Mouse (Mus musculus): ENCODE data around the gene Gm11096.
A peak's percentile ranks its signal among the peaks of the same experiment; 100 is the strongest.

The Gm11096 gene

GRCm38 (mm10) chr17:81441463-81441862 is at the start of gene Gm11096:
Gene Gm11096 (plus strand): TSS chr17:81441763.
- DNase-seq (ENCODE audit: inconsistent age in 2 of 2, low spot score in 1 of 2), result no peak

GRCm38 (mm10) chr17:81393040-81393439 is 48.5 kb upstream of the Gm11096 start:
- no peak for DNase-seq (ENCODE audit: inconsistent age in 2 of 2, low spot score in 1 of 2)

DNA sequence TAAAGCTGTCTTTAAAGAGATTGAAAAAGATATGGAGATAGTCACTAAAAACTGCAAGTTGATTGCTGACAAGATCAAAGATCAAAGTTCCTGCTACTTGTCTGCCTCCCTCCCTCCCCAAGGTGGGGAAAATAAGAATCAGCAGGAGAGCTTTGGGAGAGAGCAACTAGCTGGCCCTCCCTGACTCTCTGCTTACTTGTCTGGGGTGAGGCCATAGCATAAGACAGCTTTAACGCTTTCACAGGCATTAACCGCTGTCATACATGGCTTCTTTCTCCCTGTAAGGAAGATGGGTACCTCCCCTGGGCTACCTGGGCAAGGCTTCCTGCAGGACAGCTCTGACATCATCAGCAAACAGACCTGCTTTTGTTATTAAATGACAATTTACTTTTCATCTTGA is 47.4 kb upstream of the Gm11096 start:
- no peak for DNase-seq (ENCODE audit: inconsistent age in 2 of 2, low spot score in 1 of 2)

DNA sequence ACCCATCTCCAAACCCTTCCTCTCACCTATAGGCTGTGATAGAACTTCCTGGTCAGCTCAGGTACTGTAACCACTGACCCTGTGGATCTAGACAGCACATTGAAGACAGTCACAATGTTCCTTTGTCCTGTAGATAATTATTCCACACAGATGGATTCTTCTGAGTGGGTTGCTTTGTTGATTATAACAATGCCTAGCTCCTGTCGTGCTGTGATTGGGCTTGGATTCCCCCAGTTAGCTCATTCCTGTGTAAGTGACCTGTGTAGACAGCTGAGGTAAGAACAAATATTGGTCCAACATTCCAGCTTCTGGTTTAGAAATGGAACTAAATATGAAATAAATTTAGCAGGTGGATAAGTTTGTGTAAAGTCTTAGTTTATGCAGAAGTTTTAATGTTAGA is 44.1 kb upstream of the Gm11096 start:
- no peak for DNase-seq (ENCODE audit: inconsistent age in 2 of 2, low spot score in 1 of 2)

- no peak for DNase-seq (ENCODE audit: inconsistent age in 2 of 2, low spot score in 1 of 2)
Observed at GRCm38 (mm10) chr17:81400377-81400776, 41.2 kb upstream of the Gm11096 start.

DNA sequence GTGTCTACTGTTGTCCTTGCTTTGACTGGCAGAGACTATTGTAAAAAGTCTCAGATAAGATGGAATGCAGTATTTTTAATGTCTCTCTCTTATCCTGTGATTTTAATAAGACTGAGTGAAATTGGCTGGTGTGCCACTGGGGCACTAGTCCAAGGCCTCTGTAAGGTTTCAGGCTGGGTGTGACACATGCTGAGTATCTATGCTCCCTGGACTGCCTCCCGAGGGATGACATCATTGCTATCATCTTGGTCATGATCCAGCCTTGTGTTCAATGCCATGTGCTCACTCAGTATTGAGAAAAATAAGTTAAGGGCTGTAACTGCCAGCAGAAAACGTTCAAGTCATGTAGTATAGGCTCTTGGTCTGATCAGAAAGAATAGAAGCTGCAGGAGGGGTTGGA is 38.9 kb upstream of the Gm11096 start:
- DNase-seq (ENCODE audit: inconsistent age in 2 of 2, low spot score in 1 of 2), result peak; percentile 88 to 95

DNA sequence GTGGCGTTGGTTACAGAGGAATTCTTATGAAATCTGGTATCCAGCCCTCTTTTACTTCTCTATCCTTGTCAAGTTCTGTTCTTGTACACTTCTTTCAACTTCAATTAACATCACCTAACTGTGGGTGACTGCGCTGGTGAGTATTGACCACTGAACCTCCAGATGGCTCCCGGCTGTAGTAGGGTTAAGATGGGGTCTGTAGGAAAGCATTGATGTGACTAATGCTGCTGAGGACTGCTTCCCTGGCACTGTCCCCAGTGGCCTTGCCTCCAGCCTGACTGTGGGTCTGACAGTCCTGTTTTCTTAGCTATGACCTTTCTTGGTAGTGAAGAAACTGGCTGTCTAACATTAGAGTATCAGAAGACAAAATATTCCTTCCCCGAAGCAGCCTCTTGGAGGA is 38.4 kb upstream of the Gm11096 start:
- peak; percentile 83 to 91 for DNase-seq (ENCODE audit: inconsistent age in 2 of 2, low spot score in 1 of 2)

DNA sequence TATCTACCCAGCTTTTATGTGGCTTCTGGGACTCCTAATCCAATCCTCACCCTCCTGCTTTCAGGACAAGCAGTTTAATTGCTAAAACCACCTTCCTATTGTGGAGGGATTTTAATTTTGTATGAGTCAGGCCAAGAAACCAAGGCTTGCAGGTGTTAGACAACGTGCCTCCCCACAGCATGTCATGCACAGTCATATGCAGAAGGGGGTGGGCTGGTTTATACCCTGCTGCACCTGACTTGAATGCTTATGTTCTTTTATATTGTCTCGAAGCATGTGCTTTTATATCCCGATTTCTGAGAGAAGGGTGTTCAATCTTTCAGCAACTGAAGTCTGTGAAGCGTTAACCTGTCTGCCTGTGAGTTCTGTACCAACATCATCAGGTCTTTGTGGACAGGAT is 37.3 kb upstream of the Gm11096 start:
- DNase-seq (ENCODE audit: inconsistent age in 2 of 2, low spot score in 1 of 2), result no peak

DNA sequence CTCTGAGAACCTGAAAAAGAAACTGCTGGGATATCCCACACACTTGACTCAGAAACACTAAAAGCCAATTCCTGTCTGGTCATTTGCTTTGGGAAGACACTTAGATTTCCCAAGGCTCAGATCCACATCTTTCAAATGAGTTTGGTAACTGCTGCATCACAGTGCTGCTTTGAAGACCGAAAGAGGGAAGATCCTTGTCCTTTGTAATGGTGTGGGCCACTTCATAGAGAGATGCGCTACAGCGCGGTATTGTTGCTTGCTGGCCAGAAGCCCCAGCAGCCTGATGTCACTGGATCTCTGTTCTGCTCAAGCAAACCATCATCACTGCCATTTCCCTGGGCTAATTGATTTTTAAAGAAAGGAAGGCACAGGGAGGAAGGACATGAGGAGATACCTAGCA is 28.8 kb upstream of the Gm11096 start:
- DNase-seq (ENCODE audit: inconsistent age in 2 of 2, low spot score in 1 of 2), result no peak

GRCm38 (mm10) chr17:81416361-81417114 is 25.0 kb upstream of the Gm11096 start:
- DNase-seq (ENCODE audit: inconsistent age in 2 of 2, low spot score in 1 of 2), result no peak

- no peak for DNase-seq (ENCODE audit: inconsistent age in 2 of 2, low spot score in 1 of 2)
Observed at GRCm38 (mm10) chr17:81419802-81420459, 21.6 kb upstream of the Gm11096 start.

GRCm38 (mm10) chr17:81424256-81424912 is 17.2 kb upstream of the Gm11096 start:
- DNase-seq (ENCODE audit: inconsistent age in 2 of 2, low spot score in 1 of 2), result no peak

- no peak for DNase-seq (ENCODE audit: inconsistent age in 2 of 2, low spot score in 1 of 2)
Observed at GRCm38 (mm10) chr17:81427245-81427644, 14.3 kb upstream of the Gm11096 start.

DNA sequence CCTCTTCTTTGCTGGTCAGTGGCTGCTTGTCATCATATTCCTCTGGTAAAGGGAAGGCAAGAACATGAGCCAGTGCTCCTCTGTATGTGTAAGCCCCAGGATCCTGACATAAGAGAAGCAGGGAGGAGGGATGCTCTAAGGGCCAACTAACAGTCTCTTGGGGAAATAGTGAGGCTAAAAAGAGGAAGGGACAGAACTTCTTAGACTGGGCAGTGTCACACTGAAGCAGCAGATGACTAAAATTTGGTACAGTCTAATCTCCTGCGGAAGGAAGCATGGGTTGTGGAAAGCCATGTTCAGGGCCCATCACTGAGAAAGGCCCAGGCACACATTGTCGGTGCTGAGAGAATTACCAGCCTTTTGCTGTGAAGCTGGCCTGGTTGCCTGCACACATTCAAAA is 8.8 kb upstream of the Gm11096 start:
- no peak for DNase-seq (ENCODE audit: inconsistent age in 2 of 2, low spot score in 1 of 2)

- DNase-seq (ENCODE audit: inconsistent age in 2 of 2, low spot score in 1 of 2), result peak in 1 of 2 experiments; percentile 20
Observed at GRCm38 (mm10) chr17:81433148-81433547, 8.4 kb upstream of the Gm11096 start.

DNA sequence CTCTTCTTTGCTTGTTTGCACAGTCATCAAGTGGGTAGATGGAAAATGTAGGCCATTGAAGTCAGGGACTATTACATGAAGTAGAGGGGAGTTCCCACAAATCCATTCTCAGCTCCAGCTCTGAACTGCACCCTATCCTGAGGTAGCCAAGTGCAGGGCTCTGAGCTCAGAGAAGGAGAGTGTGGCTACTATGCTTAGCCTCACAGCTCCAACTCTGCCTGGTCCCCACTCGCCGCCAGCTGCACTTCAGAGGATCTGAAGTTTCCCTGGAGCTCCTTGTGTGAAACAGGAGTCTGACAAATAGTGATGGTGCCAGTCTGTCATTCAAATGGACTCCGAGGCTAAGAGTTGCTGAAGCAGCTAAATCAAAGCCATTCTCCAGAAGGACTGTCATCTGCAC is 13.7 kb downstream of the Gm11096 start:
- no peak for DNase-seq (ENCODE audit: inconsistent age in 2 of 2, low spot score in 1 of 2)

GRCm38 (mm10) chr17:81455977-81456376 is 14.4 kb downstream of the Gm11096 start:
- no peak for DNase-seq (ENCODE audit: inconsistent age in 2 of 2, low spot score in 1 of 2)

DNA sequence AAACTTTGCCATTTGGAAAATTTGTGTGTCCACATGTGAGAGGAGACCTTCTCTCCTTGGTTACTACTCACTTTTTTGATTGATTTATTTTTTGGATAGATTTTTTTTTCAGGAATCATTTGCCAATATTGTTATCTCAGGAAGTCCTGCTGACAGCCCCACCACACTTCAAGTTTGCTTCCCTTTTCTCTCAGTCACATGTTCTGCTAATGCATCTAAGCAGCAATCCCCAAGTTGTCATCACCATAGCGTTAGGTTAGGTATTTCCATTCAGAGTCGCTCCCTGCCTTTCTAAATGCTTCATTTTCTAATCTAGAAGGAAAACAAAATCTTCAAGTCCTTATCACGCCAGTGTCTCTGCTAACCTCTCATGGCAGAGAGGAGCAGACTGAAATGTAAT is 17.8 kb downstream of the Gm11096 start:
- no peak for DNase-seq (ENCODE audit: inconsistent age in 2 of 2, low spot score in 1 of 2)

- DNase-seq (ENCODE audit: inconsistent age in 2 of 2, low spot score in 1 of 2), result no peak
Observed at GRCm38 (mm10) chr17:81468941-81469340, 27.4 kb downstream of the Gm11096 start.

DNA sequence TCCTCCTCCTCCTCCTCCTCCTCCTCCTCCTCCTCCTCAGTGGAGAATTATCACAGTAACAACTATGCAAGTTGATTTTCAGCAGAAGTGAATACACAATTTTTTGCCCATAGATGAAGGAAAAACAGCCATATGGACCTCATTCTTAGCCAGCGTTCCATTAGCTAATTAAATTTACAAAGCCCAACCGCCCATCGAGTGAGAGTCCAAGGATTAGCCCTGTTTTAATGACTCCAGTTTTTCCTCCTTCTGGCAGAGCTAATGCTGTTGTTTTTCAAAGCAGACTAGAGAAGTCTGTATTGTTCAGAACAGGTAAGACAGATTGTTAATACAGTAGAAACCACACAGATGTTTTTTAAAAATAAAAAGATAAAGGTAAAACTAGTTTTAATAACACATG is 31.8 kb downstream of the Gm11096 start:
- DNase-seq (ENCODE audit: inconsistent age in 2 of 2, low spot score in 1 of 2), result no peak

DNA sequence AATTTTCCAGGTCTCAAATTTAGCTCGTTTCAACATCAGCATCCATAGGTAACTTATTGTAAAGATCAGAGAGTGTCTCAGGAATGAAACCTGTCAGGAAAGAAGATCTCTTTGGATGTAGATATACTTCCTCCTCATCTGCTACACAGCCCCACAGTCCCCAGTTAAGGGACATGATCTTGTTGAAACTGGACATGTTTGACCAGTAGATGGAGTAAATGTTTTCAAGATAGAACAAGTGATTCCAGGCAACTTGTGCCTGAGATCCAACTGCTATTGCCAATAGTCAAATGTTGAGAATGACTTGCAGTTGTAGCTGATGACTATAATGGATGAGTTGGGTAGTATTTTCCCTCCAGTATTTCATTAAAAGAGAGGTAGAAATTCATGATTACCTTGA is 35.9 kb downstream of the Gm11096 start:
- DNase-seq (ENCODE audit: inconsistent age in 2 of 2, low spot score in 1 of 2), result no peak

- DNase-seq (ENCODE audit: inconsistent age in 2 of 2, low spot score in 1 of 2), result no peak
Observed at GRCm38 (mm10) chr17:81479807-81480206, 38.2 kb downstream of the Gm11096 start.

All from adrenal gland, adult (tissue).